Mouse (Mus musculus): ENCODE measurements around the gene Crcp.

Gene Crcp

GRCm38 (mm10) chr5:130096754-130097153 lies 67.7 kb downstream of the Crcp start:
- peak; percentile 27 for DNase-seq (ENCODE audit: extremely low spot score)

- no peak for DNase-seq (ENCODE audit: extremely low spot score)
These were observed 68.7 kb downstream of the Crcp start for GRCm38 (mm10) chr5:130097837-130098236.

GRCm38 (mm10) chr5:130101724-130102123 lies 72.6 kb downstream of the Crcp start:
- no peak for DNase-seq (ENCODE audit: extremely low spot score)

- no peak for DNase-seq (ENCODE audit: extremely low spot score)
These were observed 80.3 kb downstream of the Crcp start for GRCm38 (mm10) chr5:130109348-130109747.

All from embryo, embryonic 9.5 days (tissue).